Mouse (Mus musculus): ENCODE data around the gene Pus1. TPM values are rescaled to one million over a fixed set of nuclear protein-coding genes. Genes with fewer than 3 reads are reported as not detected.
"Not testable (repeated sequence)": the region's sequence is repeated elsewhere in the genome, so short reads cannot be mapped to it uniquely, and the experiment has no call there.

Pus1 gene
- polyA plus RNA-seq, 1 experiment = 38.6 TPM

DNA sequence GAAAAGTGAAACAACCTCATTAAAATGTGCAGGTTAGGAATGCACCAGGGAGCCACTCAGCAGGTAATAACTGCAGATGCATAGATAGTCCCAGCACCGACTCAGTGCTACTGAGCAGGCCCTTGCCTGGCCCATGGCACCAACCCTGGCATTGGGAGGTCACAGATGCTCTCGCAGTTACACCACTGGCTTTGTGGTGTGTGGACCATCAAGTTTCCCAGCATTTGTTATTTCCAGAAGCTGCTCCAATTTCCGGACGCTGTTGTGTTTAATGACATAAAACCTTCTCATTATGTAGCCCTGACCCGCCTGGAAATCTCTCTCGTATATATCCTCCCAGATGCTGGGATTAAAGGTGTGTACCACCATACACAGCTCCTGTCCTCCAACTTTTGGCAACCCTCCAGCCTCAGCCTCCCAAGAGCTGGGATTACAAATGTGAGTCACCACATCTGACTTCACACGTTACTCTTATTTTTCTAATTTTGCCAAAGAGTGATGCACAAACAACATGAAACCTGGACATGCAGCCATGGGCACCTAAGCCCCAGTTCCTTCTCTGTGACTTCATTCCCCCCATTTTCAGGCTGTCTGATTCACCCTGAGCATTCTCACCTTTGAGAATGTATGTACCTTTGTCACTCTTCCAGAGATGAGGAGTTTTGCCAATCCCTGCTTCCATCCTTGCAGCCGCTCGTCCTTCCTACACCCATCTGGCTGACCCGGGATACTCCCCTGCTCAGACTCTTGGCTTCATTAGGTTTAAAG lies 486 bp upstream of the Pus1 start:
- peaks cover 3% of the 10 kb centered on the region; the same call in 1 of the 2 replicates for H3K4me1 ChIP-seq (ENCODE audit: control insufficient read depth, insufficient read depth, low read length)
- no peak for DNase-seq
- TF ChIP-seq POLR2A (IDR thresholded peaks at IDR 0.05; ENCODE audit: low read depth, low read length) (no peak), CTCF (conservative IDR thresholded peaks at IDR 0.05; ENCODE audit: insufficient read depth, insufficient read length, low read depth, low read length) (no peak)
- peak overlapping the region; percentile 64 for H3K4me3 ChIP-seq (ENCODE audit: insufficient read depth, low read depth, low read length)
- peak overlapping the region; percentile 26; the same call in 1 of the 2 replicates for H3K27ac ChIP-seq (ENCODE audit: insufficient read depth, low read depth, low read length)
- 41% methylated on average over 10 of the region's 10 CpGs for WGBS
- no peaks in the 10 kb centered on the region for H3K27me3 ChIP-seq (replicated peaks; ENCODE audit: control insufficient read depth, insufficient read depth, low read length)
- no peaks in the 10 kb centered on the region for H3K36me3 ChIP-seq (ENCODE audit: control insufficient read depth, insufficient read depth, low read length)

- Histone ChIP-seq H3K36me3 (ENCODE audit: control insufficient read depth, insufficient read depth, low read length) (no peaks in the 10 kb centered on the region), H3K27me3 (replicated peaks; ENCODE audit: control insufficient read depth, insufficient read depth, low read length) (no peaks in the 10 kb centered on the region), H3K4me1 (ENCODE audit: control insufficient read depth, insufficient read depth, low read length) (peaks cover 3% of the 10 kb centered on the region; the same call in 1 of the 2 replicates), H3K4me3 (ENCODE audit: insufficient read depth, low read depth, low read length) (peak overlapping the region; percentile 64), H3K27ac (ENCODE audit: insufficient read depth, low read depth, low read length) (no peak overlapping the region)
- WGBS = 15% methylated on average over 15 of the region's 15 CpGs
- TF ChIP-seq CTCF (conservative IDR thresholded peaks at IDR 0.05; ENCODE audit: insufficient read depth, insufficient read length, low read depth, low read length) (no peak), POLR2A (IDR thresholded peaks at IDR 0.05; ENCODE audit: low read depth, low read length) (no peak)
- DNase-seq = no peak
Observed at GRCm38 (mm10) chr5:110779276-110779997, 1.0 kb downstream of the Pus1 start.

GRCm38 (mm10) chr5:110778263-110778662 lies 2.2 kb downstream of the Pus1 start:
- H3K27ac ChIP-seq (ENCODE audit: insufficient read depth, low read depth, low read length) = no peak overlapping the region
- no peaks in the 10 kb centered on the region for H3K27me3 ChIP-seq (replicated peaks; ENCODE audit: control insufficient read depth, insufficient read depth, low read length)
- no peak overlapping the region for H3K4me3 ChIP-seq (ENCODE audit: insufficient read depth, low read depth, low read length)
- WGBS = 84% methylated on average over 12 of the region's 12 CpGs
- TF ChIP-seq POLR2A (IDR thresholded peaks at IDR 0.05; ENCODE audit: low read depth, low read length) (no peak), CTCF (conservative IDR thresholded peaks at IDR 0.05; ENCODE audit: insufficient read depth, insufficient read length, low read depth, low read length) (no peak)
- no peak for DNase-seq
- H3K36me3 ChIP-seq (ENCODE audit: control insufficient read depth, insufficient read depth, low read length) = no peaks in the 10 kb centered on the region
- H3K4me1 ChIP-seq (ENCODE audit: control insufficient read depth, insufficient read depth, low read length) = peaks cover 3% of the 10 kb centered on the region; the same call in 1 of the 2 replicates

DNA sequence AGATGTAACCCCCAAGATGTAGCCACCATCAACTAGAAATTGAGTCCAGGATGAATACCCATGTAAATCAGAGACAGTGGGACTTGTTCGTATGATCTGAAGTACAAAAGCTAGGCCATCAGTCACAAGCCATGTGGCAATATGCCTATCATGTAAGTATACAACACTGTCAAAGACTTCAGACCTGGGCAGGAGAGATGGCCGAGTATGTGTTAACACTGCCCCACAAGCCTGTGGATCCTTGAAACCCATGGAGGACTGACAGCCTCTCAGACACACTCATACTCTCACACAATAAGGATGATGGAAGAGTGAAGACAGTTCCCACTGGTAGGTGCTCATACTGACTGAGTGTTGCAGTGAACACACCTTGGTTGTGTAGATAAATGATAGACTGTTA lies 4.3 kb downstream of the Pus1 start:
- no peak overlapping the region for H3K27ac ChIP-seq (ENCODE audit: insufficient read depth, low read depth, low read length)
- H3K36me3 ChIP-seq (ENCODE audit: control insufficient read depth, insufficient read depth, low read length) = no peaks in the 10 kb centered on the region
- no peak for DNase-seq
- H3K4me3 ChIP-seq (ENCODE audit: insufficient read depth, low read depth, low read length) = no peak overlapping the region
- H3K27me3 ChIP-seq (replicated peaks; ENCODE audit: control insufficient read depth, insufficient read depth, low read length) = no peaks in the 10 kb centered on the region
- H3K4me1 ChIP-seq (ENCODE audit: control insufficient read depth, insufficient read depth, low read length) = peaks cover 3% of the 10 kb centered on the region; the same call in 1 of the 2 replicates
- WGBS = 90% methylated on average over 2 of the region's 2 CpGs
- TF ChIP-seq POLR2A (IDR thresholded peaks at IDR 0.05; ENCODE audit: low read depth, low read length) = no peak
- no peak for TF ChIP-seq CTCF (conservative IDR thresholded peaks at IDR 0.05; ENCODE audit: insufficient read depth, insufficient read length, low read depth, low read length)

DNA sequence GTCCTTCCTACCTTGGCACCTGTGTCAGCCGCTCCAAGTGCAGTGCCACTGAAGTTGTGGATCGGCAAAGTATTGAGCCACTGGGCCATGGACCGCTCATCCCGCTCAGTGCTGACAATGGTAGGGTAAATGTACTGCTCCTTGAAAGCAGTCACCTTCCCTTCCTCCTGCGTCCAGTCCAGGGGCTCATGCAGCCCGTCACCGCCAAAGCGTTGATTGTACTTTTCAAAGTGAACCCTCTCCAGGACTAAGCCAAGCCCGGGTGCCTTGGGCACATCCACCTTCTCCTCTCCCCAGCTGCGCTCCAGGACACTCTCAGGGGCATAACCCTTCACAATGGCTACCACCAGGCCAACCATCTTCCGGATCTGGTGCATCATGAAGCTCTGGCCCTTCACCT lies 5.9 kb downstream of the Pus1 start:
- H3K4me3 ChIP-seq (ENCODE audit: insufficient read depth, low read depth, low read length) = no peak overlapping the region
- DNase-seq = peak; percentile 41
- H3K27ac ChIP-seq (ENCODE audit: insufficient read depth, low read depth, low read length) = no peak overlapping the region
- no peaks in the 10 kb centered on the region for H3K27me3 ChIP-seq (replicated peaks; ENCODE audit: control insufficient read depth, insufficient read depth, low read length)
- TF ChIP-seq CTCF (conservative IDR thresholded peaks at IDR 0.05; ENCODE audit: insufficient read depth, insufficient read length, low read depth, low read length) (no peak), POLR2A (IDR thresholded peaks at IDR 0.05; ENCODE audit: low read depth, low read length) (no peak)
- peaks cover under 1% of the 10 kb centered on the region; the same call in 1 of the 2 replicates for H3K4me1 ChIP-seq (ENCODE audit: control insufficient read depth, insufficient read depth, low read length)
- no peaks in the 10 kb centered on the region for H3K36me3 ChIP-seq (ENCODE audit: control insufficient read depth, insufficient read depth, low read length)
- 88% methylated on average over 11 of the region's 11 CpGs for WGBS

DNA sequence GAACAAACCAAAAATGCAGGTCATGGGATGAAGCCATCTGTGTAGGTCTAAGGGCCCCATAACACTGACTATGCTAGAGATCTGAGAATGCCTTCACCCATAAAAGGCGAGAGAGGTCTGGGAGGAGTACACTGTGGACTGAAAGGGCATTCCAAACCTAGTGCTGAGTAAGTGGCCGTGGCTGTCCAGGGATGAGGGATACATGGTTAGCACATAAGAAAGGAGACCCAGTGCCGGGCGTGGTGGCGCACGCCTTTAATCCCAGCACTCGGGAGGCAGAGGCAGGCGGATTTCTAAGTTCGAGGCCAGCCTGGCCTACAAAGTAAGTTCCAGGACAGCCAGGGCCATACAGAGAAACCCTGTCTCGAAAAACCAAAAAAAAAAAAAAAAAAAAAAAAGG lies 7.5 kb downstream of the Pus1 start:
- H3K4me3 ChIP-seq (ENCODE audit: insufficient read depth, low read depth, low read length); H3K36me3 ChIP-seq (ENCODE audit: control insufficient read depth, insufficient read depth, low read length); H3K4me1 ChIP-seq (ENCODE audit: control insufficient read depth, insufficient read depth, low read length); DNase-seq; H3K27ac ChIP-seq (ENCODE audit: insufficient read depth, low read depth, low read length); H3K27me3 ChIP-seq (replicated peaks; ENCODE audit: control insufficient read depth, insufficient read depth, low read length): not testable (repeated sequence)
- WGBS = 87% methylated on average over 10 of the region's 10 CpGs

DNA sequence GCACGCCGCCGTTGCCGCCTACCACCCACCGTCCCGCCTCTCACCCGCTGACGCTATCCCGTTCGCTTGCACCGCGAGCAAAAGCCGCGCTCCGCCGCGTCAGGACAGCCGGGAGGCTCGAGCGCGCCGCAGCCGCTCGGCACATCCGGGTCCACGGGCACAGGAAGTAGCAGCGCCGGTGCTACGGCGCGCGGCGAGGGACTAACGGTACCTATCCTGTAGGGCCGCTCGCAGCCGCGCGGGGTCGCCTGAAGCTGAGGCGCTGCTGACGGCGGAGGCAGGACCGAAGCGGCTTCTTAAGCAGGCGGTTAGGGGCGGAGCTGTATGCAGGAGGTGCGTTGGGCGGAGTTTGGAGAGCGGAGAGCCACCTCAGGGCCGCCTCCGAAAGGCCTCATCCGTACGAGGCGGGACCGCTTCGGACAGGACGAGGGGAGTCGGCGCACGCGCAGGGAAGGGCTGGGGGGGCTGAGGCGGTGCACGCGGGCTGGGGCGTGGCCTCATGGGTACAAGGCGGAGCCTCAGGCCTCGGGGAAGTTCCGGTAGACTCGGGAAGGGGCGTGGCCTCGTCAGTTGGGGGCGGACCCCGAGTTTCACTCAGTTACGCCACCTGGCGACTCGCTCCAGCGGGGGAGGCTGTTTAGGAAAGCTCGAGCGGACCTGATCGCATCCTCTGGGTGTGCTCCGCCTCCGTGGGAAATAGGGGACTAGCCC lies 9.9 kb downstream of the Pus1 start, which contains the start of gene Ep400:
Gene Ep400 (minus strand): TSS at position 270 of the 711 bp plus-strand sequence.
- under 1% methylated on average over 83 of the region's 83 CpGs for WGBS
- Histone ChIP-seq H3K36me3 (ENCODE audit: control insufficient read depth, insufficient read depth, low read length) (no peaks in the 10 kb centered on the region), H3K4me3 (ENCODE audit: insufficient read depth, low read depth, low read length) (peak within 1 kb of the TSS; percentile 74), H3K4me1 (ENCODE audit: control insufficient read depth, insufficient read depth, low read length) (peaks cover 8% of the 10 kb centered on the region; the same call in 1 of the 2 replicates), H3K27me3 (replicated peaks; ENCODE audit: control insufficient read depth, insufficient read depth, low read length) (no peaks in the 10 kb centered on the region), H3K27ac (ENCODE audit: insufficient read depth, low read depth, low read length) (peak within 1 kb of the TSS; percentile 63)
- TF ChIP-seq POLR2A (IDR thresholded peaks at IDR 0.05; ENCODE audit: low read depth, low read length) (peak; percentile 81), CTCF (conservative IDR thresholded peaks at IDR 0.05; ENCODE audit: insufficient read depth, insufficient read length, low read depth, low read length) (peak; percentile 71)
- peak; percentile 100 for DNase-seq

All from kidney, adult 2 months (tissue).